9 mouse cellular contexts compared by ENCODE assay signal in genomic region chr14:76558171-76558570, GRCm38 (mm10). TPM values are rescaled to one million over a fixed set of nuclear protein-coding genes. Genes with fewer than 3 reads are reported as not detected.
DNase-seq lines count a peak whose midpoint lies in the region; ATAC-seq and TF ChIP-seq lines count a peak whose summit lies in the region.
"Not testable (repeated sequence)": the region's sequence is repeated elsewhere in the genome, so short reads cannot be mapped to it uniquely, and the experiment has no call there.
"Had no signal": no experiment of that assay in that cellular context is flagged by ENCODE, and none has a peak within 500 bp of the region (broad histone marks: within the 10 kb centered on the region; RNA-seq: fewer than 3 reads in every experiment).

No protein-coding gene starts in this region.

- peak; percentile 46 for DNase-seq in adrenal gland, postnatal 14 days
- peak; percentile 33 for DNase-seq in cerebellum, adult 9-10 months
- not testable (repeated sequence) for DNase-seq in liver, embryonic 14.5 days (ENCODE audit: low read depth in 3 of 3, low spot score in 3 of 3)
- DNase-seq in stomach, postnatal 0 days (ENCODE audit: low spot score): peak; percentile 45

- TF ChIP-seq CTCF in liver, embryonic 14.5 days (IDR thresholded peaks at IDR 0.05; ENCODE audit: low read depth); stomach, postnatal 0 days (IDR thresholded peaks at IDR 0.05; ENCODE audit: low read depth): not testable (repeated sequence)

- TF ChIP-seq EP300 in liver, embryonic 14.5 days (IDR thresholded peaks at IDR 0.05; ENCODE audit: low read depth); stomach, postnatal 0 days (optimal IDR thresholded peaks at IDR 0.05): not testable (repeated sequence)

- not testable (repeated sequence) for ATAC-seq in embryonic facial prominence, embryonic 15.5 days (ENCODE audit: insufficient number of reproducible peaks, low FRiP score, low TSS enrichment, low read depth); heart, embryonic 15.5 days (replicated peaks; ENCODE audit: insufficient number of reproducible peaks, insufficient read depth, low FRiP score, low read depth); kidney, embryonic 15.5 days (replicated peaks; ENCODE audit: low FRiP score); limb, embryonic 12.5 days (ENCODE audit: insufficient number of reproducible peaks, insufficient read depth, low FRiP score, low TSS enrichment, low read depth)
- ATAC-seq in liver, embryonic 14.5 days (ENCODE audit: insufficient read depth): 0 out of 2 replicates have a peak, but pooled peaks have one; percentile 40
- 0 out of 2 replicates have a peak, but pooled peaks have one; percentile 13 for ATAC-seq in stomach, postnatal 0 days (ENCODE audit: low FRiP score, low TSS enrichment)

- 0 out of 2 replicates have a peak overlapping the region, but pooled peaks have one; percentile 22 for H3K27ac ChIP-seq in embryonic facial prominence, embryonic 15.5 days (replicated peaks)
- H3K27ac ChIP-seq in heart, embryonic 15.5 days; liver, embryonic 14.5 days; stomach, postnatal 0 days (replicated peaks): not testable (repeated sequence)
- H3K27ac ChIP-seq in kidney, embryonic 15.5 days: 0 out of 2 replicates have a peak overlapping the region, but pooled peaks have one; percentile 4
- peak overlapping the region; percentile 41; the same call in 1 of the 2 replicates for H3K27ac ChIP-seq in limb, embryonic 12.5 days

- not testable (repeated sequence) for H3K36me3 ChIP-seq in embryonic facial prominence, embryonic 15.5 days; heart, embryonic 15.5 days; kidney, embryonic 15.5 days; limb, embryonic 12.5 days; liver, embryonic 14.5 days (replicated peaks; ENCODE audit: control insufficient read depth, insufficient read depth, low read depth); stomach, postnatal 0 days (ENCODE audit: control insufficient read depth, insufficient read depth, low read length)

- H3K27me3 ChIP-seq in embryonic facial prominence, embryonic 15.5 days; heart, embryonic 15.5 days; kidney, embryonic 15.5 days; limb, embryonic 12.5 days; stomach, postnatal 0 days (ENCODE audit: control insufficient read depth, insufficient read depth, low read length): not testable (repeated sequence)
- H3K27me3 ChIP-seq in liver, embryonic 14.5 days (ENCODE audit: control insufficient read depth, insufficient read depth, low read length): peaks cover 33% of the 10 kb centered on the region

- 53% methylated on average over 8 of the region's 8 CpGs for WGBS in embryonic facial prominence, embryonic 15.5 days
- WGBS in heart, embryonic 15.5 days: 31% methylated on average over 8 of the region's 8 CpGs
- WGBS in kidney, embryonic 15.5 days: 37% methylated on average over 8 of the region's 8 CpGs
- 42% methylated on average over 8 of the region's 8 CpGs for WGBS in limb, embryonic 12.5 days
- WGBS in liver, embryonic 14.5 days (ENCODE audit: insufficient replicate concordance): 21% methylated on average over 8 of the region's 8 CpGs
- WGBS in stomach, postnatal 0 days: 44% methylated on average over 8 of the region's 8 CpGs

- not testable (repeated sequence) for H3K4me2 ChIP-seq in embryonic facial prominence, embryonic 15.5 days (replicated peaks); stomach, postnatal 0 days (replicated peaks; ENCODE audit: low read depth)
- H3K4me2 ChIP-seq in heart, embryonic 15.5 days: peak overlapping the region; percentile 43
- H3K4me2 ChIP-seq in kidney, embryonic 15.5 days: peak overlapping the region; percentile 27; the same call in 1 of the 2 replicates
- 0 out of 2 replicates have a peak overlapping the region, but pooled peaks have one; percentile 19 for H3K4me2 ChIP-seq in limb, embryonic 12.5 days
- peak overlapping the region; percentile 22; the same call in 1 of the 2 replicates for H3K4me2 ChIP-seq in liver, embryonic 14.5 days (ENCODE audit: low read depth)

- not testable (repeated sequence) for H3K4me3 ChIP-seq in embryonic facial prominence, embryonic 15.5 days (replicated peaks); heart, embryonic 15.5 days; kidney, embryonic 15.5 days (replicated peaks); limb, embryonic 12.5 days (replicated peaks); liver, embryonic 14.5 days (ENCODE audit: insufficient read depth in 1 of 2, low read depth in 2 of 2, low read length in 2 of 2); stomach, postnatal 0 days (ENCODE audit: low read depth, low read length)

- not testable (repeated sequence) for H3K9me3 ChIP-seq in embryonic facial prominence, embryonic 15.5 days (replicated peaks); heart, embryonic 15.5 days (replicated peaks); kidney, embryonic 15.5 days (replicated peaks); limb, embryonic 12.5 days; liver, embryonic 14.5 days (ENCODE audit: control insufficient read depth, low read length); stomach, postnatal 0 days (ENCODE audit: control insufficient read depth, low read length)

- peaks cover 30% of the 10 kb centered on the region; the same call in 1 of the 2 replicates for H3K4me1 ChIP-seq in embryonic facial prominence, embryonic 15.5 days
- H3K4me1 ChIP-seq in heart, embryonic 15.5 days (replicated peaks): peaks cover 23% of the 10 kb centered on the region
- H3K4me1 ChIP-seq in kidney, embryonic 15.5 days: peaks cover 53% of the 10 kb centered on the region
- H3K4me1 ChIP-seq in limb, embryonic 12.5 days (replicated peaks): peaks cover 47% of the 10 kb centered on the region
- H3K4me1 ChIP-seq in liver, embryonic 14.5 days (replicated peaks; ENCODE audit: control insufficient read depth in 2 of 2, insufficient read depth in 2 of 2, low read length in 1 of 2): peaks cover 0 to 11% of the 10 kb centered on the region in 2 experiments; a peak in 1 of 4 replicates
- not testable (repeated sequence) for H3K4me1 ChIP-seq in stomach, postnatal 0 days (replicated peaks; ENCODE audit: control insufficient read depth, insufficient read depth)

- not testable (repeated sequence) for H3K9ac ChIP-seq in embryonic facial prominence, embryonic 15.5 days; heart, embryonic 15.5 days; kidney, embryonic 15.5 days; limb, embryonic 12.5 days (replicated peaks); liver, embryonic 14.5 days (replicated peaks); stomach, postnatal 0 days (ENCODE audit: low read length)

RNA-seq across cellular contexts. Expression of gene Serp2, which starts 1.5 kb away (rescaled TPM):
- total RNA-seq in adrenal gland, postnatal 14 days (2021): 6.4 and 7.3 TPM in 2 replicates
- 7.3 and 8.3 TPM in 2 replicates for polyA plus RNA-seq in embryonic facial prominence, embryonic 15.5 days (2015; fragmentation: Nextera tagmentation; extraction: Ambion mirVana)
- polyA plus RNA-seq in heart, embryonic 15.5 days (2015; fragmentation: Nextera tagmentation; extraction: Ambion mirVana): 7.1 and 8.2 TPM in 2 replicates
- 10.3 and 11.1 TPM in 2 replicates for polyA plus RNA-seq in kidney, embryonic 15.5 days (2015; fragmentation: Nextera tagmentation; extraction: Ambion mirVana)
- polyA plus RNA-seq in limb, embryonic 12.5 days (2016; fragmentation: Nextera tagmentation; extraction: Ambion mirVana): 15.5 and 16.2 TPM in 2 replicates
- 0.31 and 0.63 TPM in 2 replicates for polyA plus RNA-seq in liver, embryonic 14.5 days (2012; rRNA removed)
- polyA plus RNA-seq in liver, embryonic 14.5 days (2014; fragmentation: Nextera tagmentation; extraction: Ambion mirVana): 1.3 and 1.7 TPM in 2 replicates
- 7.4 and 8.0 TPM in 2 replicates for polyA plus RNA-seq in stomach, postnatal 0 days (2015; fragmentation: Nextera tagmentation; extraction: Ambion mirVana)
- total RNA-seq: CH12.LX had no signal
